Mouse (Mus musculus): Measurements from ENCODE around the gene Adgrf5. TPM values are rescaled to one million over a fixed set of nuclear protein-coding genes. Genes with fewer than 3 reads are reported as not detected.
A peak's percentile ranks its signal among the peaks of the same experiment; 100 is the strongest.

The Adgrf5 gene
- polyA plus RNA-seq, 1 experiment from 2014 or later: 8.0 TPM

DNA sequence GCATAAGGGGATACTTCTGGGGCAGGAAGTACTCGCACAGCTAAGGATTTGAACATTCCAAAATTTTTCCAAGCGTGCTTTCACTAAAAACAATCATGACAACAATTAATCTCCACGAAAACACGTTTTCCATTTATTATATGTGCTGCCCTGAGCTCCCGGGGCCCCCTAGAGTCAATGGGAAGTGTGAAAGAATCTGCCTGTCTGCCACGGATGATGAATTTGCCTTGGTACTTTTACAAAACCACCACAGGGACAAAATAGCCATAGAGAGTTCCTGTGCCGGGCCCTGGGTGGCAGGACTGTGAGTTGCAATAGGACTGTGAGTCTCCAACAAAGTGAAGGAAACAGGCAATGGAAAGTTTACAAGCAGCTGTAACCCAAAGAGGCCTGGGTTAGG, 52.9 kb downstream of the Adgrf5 start:
- no peaks in the 10 kb centered on the region for H3K4me1 ChIP-seq (ENCODE audit: control insufficient read depth, insufficient read depth, low read depth, low read length)
- H3K4me3 ChIP-seq (ENCODE audit: low read length): no peak overlapping the region
- H3K36me3 ChIP-seq (ENCODE audit: control insufficient read depth, insufficient read depth, low read length): no peaks in the 10 kb centered on the region
- H3K9me3 ChIP-seq (ENCODE audit: control insufficient read depth, low read length): no peaks in the 10 kb centered on the region
- H3K4me2 ChIP-seq (ENCODE audit: low read length): no peak overlapping the region
- 57% methylated on average over 7 of the region's 7 CpGs for WGBS
- H3K9ac ChIP-seq (ENCODE audit: low read depth, low read length): no peak overlapping the region
- H3K27ac ChIP-seq (ENCODE audit: low read depth, low read length): no peak overlapping the region
- no peaks in the 10 kb centered on the region for H3K27me3 ChIP-seq (replicated peaks; ENCODE audit: control insufficient read depth, insufficient read depth, low read length)
- no peak for ATAC-seq

DNA sequence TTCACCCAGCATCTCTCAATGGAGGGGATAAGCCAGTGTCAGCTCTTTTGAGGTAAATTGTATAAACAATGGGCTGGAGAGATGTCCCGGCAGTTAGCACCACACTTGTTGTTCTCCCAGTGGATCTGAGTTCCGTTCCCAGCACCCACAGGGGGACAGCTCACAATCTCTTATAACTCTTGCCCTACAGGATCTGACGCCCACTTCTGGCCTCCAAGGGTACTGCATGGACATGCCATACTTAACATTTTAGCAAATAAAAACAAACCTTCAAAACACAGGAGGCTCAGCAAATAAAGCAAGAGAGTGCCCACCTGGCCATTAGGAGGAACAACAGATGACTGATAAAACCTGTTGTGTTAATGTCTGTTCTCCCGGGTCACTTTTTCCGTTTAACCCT, 59.0 kb downstream of the Adgrf5 start:
- no peaks in the 10 kb centered on the region for H3K9me3 ChIP-seq (ENCODE audit: control insufficient read depth, low read length)
- no peaks in the 10 kb centered on the region for H3K27me3 ChIP-seq (replicated peaks; ENCODE audit: control insufficient read depth, insufficient read depth, low read length)
- H3K36me3 ChIP-seq (ENCODE audit: control insufficient read depth, insufficient read depth, low read length): no peaks in the 10 kb centered on the region
- no peak overlapping the region for H3K4me3 ChIP-seq (ENCODE audit: low read length)
- no peak overlapping the region for H3K4me2 ChIP-seq (ENCODE audit: low read length)
- WGBS: 90% methylated on average over 5 of the region's 5 CpGs
- ATAC-seq: no peak
- no peak overlapping the region for H3K27ac ChIP-seq (ENCODE audit: low read depth, low read length)
- H3K9ac ChIP-seq (ENCODE audit: low read depth, low read length): no peak overlapping the region
- H3K4me1 ChIP-seq (ENCODE audit: control insufficient read depth, insufficient read depth, low read depth, low read length): no peaks in the 10 kb centered on the region

DNA sequence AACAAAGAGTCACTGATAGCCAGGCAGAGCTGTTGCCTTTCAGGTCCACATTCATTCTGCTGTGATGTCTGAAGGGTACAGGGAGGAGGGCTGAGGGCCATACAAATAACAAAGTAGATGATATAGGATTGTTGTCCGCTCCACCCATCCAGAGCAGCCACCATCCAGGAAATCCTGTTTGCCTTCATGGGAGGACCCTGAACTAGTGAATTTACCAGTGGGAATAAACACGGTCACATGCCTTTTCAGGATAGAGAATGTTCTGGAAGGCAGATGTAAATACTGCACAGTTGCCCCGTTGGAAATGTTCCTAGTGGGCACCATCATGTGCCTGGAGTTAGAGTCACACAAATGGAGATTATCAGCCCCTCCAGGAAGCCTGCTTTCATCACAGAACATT, 60.1 kb downstream of the Adgrf5 start:
- ATAC-seq: no peak
- H3K27me3 ChIP-seq (replicated peaks; ENCODE audit: control insufficient read depth, insufficient read depth, low read length): no peaks in the 10 kb centered on the region
- no peak overlapping the region for H3K27ac ChIP-seq (ENCODE audit: low read depth, low read length)
- WGBS: 87% methylated on average over 3 of the region's 3 CpGs
- no peak overlapping the region for H3K4me2 ChIP-seq (ENCODE audit: low read length)
- H3K4me3 ChIP-seq (ENCODE audit: low read length): no peak overlapping the region
- H3K9ac ChIP-seq (ENCODE audit: low read depth, low read length): no peak overlapping the region
- H3K9me3 ChIP-seq (ENCODE audit: control insufficient read depth, low read length): no peaks in the 10 kb centered on the region
- no peaks in the 10 kb centered on the region for H3K4me1 ChIP-seq (ENCODE audit: control insufficient read depth, insufficient read depth, low read depth, low read length)
- no peaks in the 10 kb centered on the region for H3K36me3 ChIP-seq (ENCODE audit: control insufficient read depth, insufficient read depth, low read length)

DNA sequence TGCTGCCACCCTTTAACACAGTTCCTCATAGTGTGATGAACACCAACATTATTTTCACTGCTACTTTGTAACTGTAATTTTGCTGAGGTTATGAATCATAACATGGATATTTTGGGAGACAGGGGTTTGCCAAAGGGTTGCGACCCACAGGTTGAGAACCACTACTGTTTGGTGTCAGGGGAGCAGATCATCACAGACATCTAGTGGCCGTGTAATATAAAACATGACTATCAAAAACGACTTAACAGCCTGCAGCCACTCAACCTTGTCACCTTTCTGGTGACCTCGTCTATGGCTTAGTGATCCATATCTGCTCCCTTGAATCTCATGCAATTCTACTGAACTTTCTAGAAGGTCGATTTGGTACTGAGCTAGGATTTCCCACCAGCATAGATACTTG, 63.7 kb downstream of the Adgrf5 start:
- Histone ChIP-seq H3K4me1 (ENCODE audit: control insufficient read depth, insufficient read depth, low read depth, low read length) (no peaks in the 10 kb centered on the region), H3K27me3 (replicated peaks; ENCODE audit: control insufficient read depth, insufficient read depth, low read length) (no peaks in the 10 kb centered on the region), H3K4me2 (ENCODE audit: low read length) (no peak overlapping the region), H3K36me3 (ENCODE audit: control insufficient read depth, insufficient read depth, low read length) (no peaks in the 10 kb centered on the region), H3K9ac (ENCODE audit: low read depth, low read length) (no peak overlapping the region), H3K9me3 (ENCODE audit: control insufficient read depth, low read length) (no peaks in the 10 kb centered on the region), H3K4me3 (ENCODE audit: low read length) (no peak overlapping the region), H3K27ac (ENCODE audit: low read depth, low read length) (no peak overlapping the region)
- WGBS: 69% methylated on average over 5 of the region's 5 CpGs
- ATAC-seq: no peak

DNA sequence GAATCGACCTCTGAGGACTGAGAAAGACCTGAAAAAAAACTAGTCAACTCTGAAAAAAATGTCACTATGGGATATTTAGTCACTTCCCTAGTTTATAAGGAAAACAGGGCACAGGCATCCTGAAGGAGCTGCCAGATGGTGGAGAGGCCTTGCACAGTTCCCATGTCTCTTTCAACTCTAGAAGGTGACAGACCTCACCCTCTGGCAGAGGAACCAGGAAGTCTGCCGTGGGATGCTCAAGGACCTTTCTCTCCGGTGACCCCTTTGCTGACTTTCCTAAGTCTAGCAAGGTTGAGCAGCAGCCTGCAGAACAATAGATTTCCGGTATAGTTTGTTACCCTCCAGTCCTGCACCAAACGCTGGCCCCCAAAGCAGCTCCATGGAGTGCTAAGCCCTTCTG, 71.4 kb downstream of the Adgrf5 start:
- Histone ChIP-seq H3K4me1 (ENCODE audit: control insufficient read depth, insufficient read depth, low read depth, low read length) (no peaks in the 10 kb centered on the region), H3K27ac (ENCODE audit: low read depth, low read length) (no peak overlapping the region), H3K9me3 (ENCODE audit: control insufficient read depth, low read length) (no peaks in the 10 kb centered on the region), H3K4me2 (ENCODE audit: low read length) (no peak overlapping the region), H3K4me3 (ENCODE audit: low read length) (no peak overlapping the region), H3K36me3 (ENCODE audit: control insufficient read depth, insufficient read depth, low read length) (no peaks in the 10 kb centered on the region), H3K9ac (ENCODE audit: low read depth, low read length) (no peak overlapping the region), H3K27me3 (replicated peaks; ENCODE audit: control insufficient read depth, insufficient read depth, low read length) (no peaks in the 10 kb centered on the region)
- ATAC-seq: no peak
- 76% methylated on average over 5 of the region's 5 CpGs for WGBS

DNA sequence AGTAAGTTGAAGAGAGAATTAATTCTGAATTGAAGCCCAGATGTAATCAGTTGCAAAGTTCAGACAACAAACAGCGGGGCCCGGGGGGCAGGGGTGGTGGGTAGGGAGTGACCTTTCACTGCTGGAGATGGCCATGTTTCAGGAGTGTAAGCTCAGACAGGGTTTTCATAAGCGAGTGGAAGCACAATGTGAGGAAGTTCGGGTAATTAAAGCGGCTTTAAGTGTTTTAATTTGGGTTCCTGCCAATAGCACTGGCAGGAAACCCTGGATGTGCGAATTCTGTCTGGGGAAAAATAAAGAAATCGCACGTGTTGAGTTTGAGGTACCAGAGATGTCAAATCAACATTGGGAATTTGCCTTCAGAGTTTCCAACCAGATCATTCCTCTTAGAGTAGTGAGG, 74.2 kb downstream of the Adgrf5 start:
- no peak overlapping the region for H3K27ac ChIP-seq (ENCODE audit: low read depth, low read length)
- no peak overlapping the region for H3K4me3 ChIP-seq (ENCODE audit: low read length)
- H3K9me3 ChIP-seq (ENCODE audit: control insufficient read depth, low read length): no peaks in the 10 kb centered on the region
- ATAC-seq: no peak
- H3K4me1 ChIP-seq (ENCODE audit: control insufficient read depth, insufficient read depth, low read depth, low read length): no peaks in the 10 kb centered on the region
- H3K36me3 ChIP-seq (ENCODE audit: control insufficient read depth, insufficient read depth, low read length): no peaks in the 10 kb centered on the region
- no peaks in the 10 kb centered on the region for H3K27me3 ChIP-seq (replicated peaks; ENCODE audit: control insufficient read depth, insufficient read depth, low read length)
- H3K4me2 ChIP-seq (ENCODE audit: low read length): no peak overlapping the region
- no peak overlapping the region for H3K9ac ChIP-seq (ENCODE audit: low read depth, low read length)
- WGBS: 63% methylated on average over 8 of the region's 8 CpGs

DNA sequence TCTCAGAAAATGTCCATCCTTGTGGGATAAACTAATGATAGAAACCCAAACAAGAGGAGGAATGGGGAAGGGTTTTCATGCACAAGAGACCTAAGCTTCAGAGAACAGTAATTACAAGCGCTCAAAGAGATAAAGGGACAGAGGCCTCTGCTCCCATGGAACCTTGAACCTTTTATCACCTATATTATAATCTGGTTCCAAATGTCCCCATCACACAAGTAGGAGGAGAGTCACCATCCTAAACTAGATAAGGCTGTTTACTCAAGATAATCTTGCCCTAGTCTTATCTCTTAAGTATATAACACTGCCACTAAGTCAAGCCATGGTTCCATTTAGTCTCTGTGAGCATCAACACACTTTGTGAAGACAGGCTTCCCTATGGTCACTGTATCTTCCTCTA, 91.0 kb downstream of the Adgrf5 start:
- Histone ChIP-seq H3K9me3 (ENCODE audit: control insufficient read depth, low read length) (no peaks in the 10 kb centered on the region), H3K4me1 (ENCODE audit: control insufficient read depth, insufficient read depth, low read depth, low read length) (no peaks in the 10 kb centered on the region), H3K9ac (ENCODE audit: low read depth, low read length) (no peak overlapping the region), H3K36me3 (ENCODE audit: control insufficient read depth, insufficient read depth, low read length) (no peaks in the 10 kb centered on the region), H3K4me3 (ENCODE audit: low read length) (no peak overlapping the region), H3K27ac (ENCODE audit: low read depth, low read length) (no peak overlapping the region), H3K27me3 (replicated peaks; ENCODE audit: control insufficient read depth, insufficient read depth, low read length) (no peaks in the 10 kb centered on the region), H3K4me2 (ENCODE audit: low read length) (no peak overlapping the region)
- 92% methylated on average over 1 of the region's 1 CpGs for WGBS
- no peak for ATAC-seq

DNA sequence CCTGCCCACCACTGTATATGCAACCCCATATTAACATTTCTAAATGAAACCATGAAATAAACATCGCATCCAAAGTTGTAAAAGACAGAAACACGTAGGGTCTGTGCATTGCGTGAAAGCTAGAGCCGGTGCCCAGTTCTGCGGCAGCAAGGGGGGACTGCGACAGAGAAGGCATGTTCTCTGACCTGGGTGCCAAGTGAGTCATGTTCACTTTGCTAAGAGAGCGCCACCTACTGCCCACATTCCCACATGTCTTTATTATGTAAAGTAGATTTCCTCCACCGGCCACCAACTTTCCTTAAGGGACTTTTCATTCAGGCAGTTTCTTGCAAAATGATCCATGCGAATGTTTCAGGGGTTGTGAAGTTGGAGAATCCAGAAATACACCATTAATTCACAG, 98.3 kb downstream of the Adgrf5 start:
- H3K4me2 ChIP-seq (ENCODE audit: low read length): no peak overlapping the region
- peak; percentile 62 for ATAC-seq
- no peak overlapping the region for H3K27ac ChIP-seq (ENCODE audit: low read depth, low read length)
- no peaks in the 10 kb centered on the region; the same call in 1 of the 2 replicates for H3K27me3 ChIP-seq (replicated peaks; ENCODE audit: control insufficient read depth, insufficient read depth, low read length)
- H3K4me1 ChIP-seq (ENCODE audit: control insufficient read depth, insufficient read depth, low read depth, low read length): no peaks in the 10 kb centered on the region; the same call in 1 of the 2 replicates
- WGBS: 11% methylated on average over 9 of the region's 9 CpGs
- no peaks in the 10 kb centered on the region for H3K9me3 ChIP-seq (ENCODE audit: control insufficient read depth, low read length)
- no peaks in the 10 kb centered on the region for H3K36me3 ChIP-seq (ENCODE audit: control insufficient read depth, insufficient read depth, low read length)
- H3K4me3 ChIP-seq (ENCODE audit: low read length): no peak overlapping the region
- no peak overlapping the region for H3K9ac ChIP-seq (ENCODE audit: low read depth, low read length)

DNA sequence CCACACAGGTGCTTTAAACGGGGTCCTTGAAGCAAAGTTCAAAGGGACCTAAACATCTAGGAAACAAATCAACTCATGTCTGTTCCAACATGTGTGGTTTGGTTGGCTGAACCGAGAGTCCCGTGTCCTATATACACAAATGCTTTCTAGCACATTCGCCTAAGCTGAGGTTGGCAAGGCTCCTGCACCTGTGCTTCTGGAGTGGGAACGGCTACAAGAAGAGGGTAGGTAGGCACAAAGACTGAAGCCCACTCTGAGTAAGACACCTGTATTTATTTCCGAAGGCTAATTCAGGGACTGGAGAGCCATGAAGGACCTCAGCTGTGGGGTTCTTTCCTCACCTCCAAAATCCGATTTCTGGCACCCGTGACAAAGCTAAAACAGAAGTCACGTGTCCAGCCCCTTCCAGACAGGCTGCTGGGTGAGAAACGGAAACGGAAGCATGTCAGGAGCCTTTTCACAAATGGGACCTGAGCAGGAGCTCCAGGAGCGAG, 99.5 kb downstream of the Adgrf5 start:
- peak; percentile 37; the same call in 1 of the 2 replicates for ATAC-seq
- no peak overlapping the region; the same call in 1 of the 2 replicates for H3K4me2 ChIP-seq (ENCODE audit: low read length)
- H3K9me3 ChIP-seq (ENCODE audit: control insufficient read depth, low read length): no peaks in the 10 kb centered on the region
- no peak overlapping the region for H3K4me3 ChIP-seq (ENCODE audit: low read length)
- no peak overlapping the region for H3K9ac ChIP-seq (ENCODE audit: low read depth, low read length)
- no peaks in the 10 kb centered on the region; the same call in 1 of the 2 replicates for H3K27me3 ChIP-seq (replicated peaks; ENCODE audit: control insufficient read depth, insufficient read depth, low read length)
- no peaks in the 10 kb centered on the region; the same call in 1 of the 2 replicates for H3K4me1 ChIP-seq (ENCODE audit: control insufficient read depth, insufficient read depth, low read depth, low read length)
- no peak overlapping the region for H3K27ac ChIP-seq (ENCODE audit: low read depth, low read length)
- 79% methylated on average over 12 of the region's 12 CpGs for WGBS
- no peaks in the 10 kb centered on the region for H3K36me3 ChIP-seq (ENCODE audit: control insufficient read depth, insufficient read depth, low read length)
